Mouse (Mus musculus) heart, postnatal 0 days (tissue): ENCODE data around the gene Emx1.

ENCODE experiments used
- CTCF ChIP-seq: IDR thresholded peaks from 2 replicates; pipeline ENCODE4 v1.5.1; 2016; ENCODE audit warnings: antibody characterized with exemption, control low read depth, low read depth
- EP300 ChIP-seq: IDR thresholded peaks from 2 replicates; pipeline ENCODE4 v1.6.1; 2016; ENCODE audit warnings: antibody characterized with exemption, low read depth

GRCm38 (mm10) chr6:85139534-85139933 lies 47.7 kb upstream of the Emx1 start:
- TF ChIP-seq EP300 (no peak), CTCF (no peak)
